Mouse (Mus musculus) limb, embryonic 14.5 days (tissue): ENCODE results near the gene P2rx5. TPM values are rescaled to one million over a fixed set of nuclear protein-coding genes. Genes with fewer than 3 reads are reported as not detected.

Source experiments
- ATAC-seq: fragments of 200-750 bp; cut with Nextera tagmentation; 2 replicates; pipeline ENCODE4 v1.8.0; 2017; ENCODE audit warnings: low read depth, moderate number of reproducible peaks, moderate TSS enrichment; ENCODE audit not compliant: low FRiP score
- DNase-seq: peaks from one replicate; pipeline ENCODE4 v3.0.0-alpha.2; 2015; ENCODE audit warnings: low spot score
- H3K27ac ChIP-seq: fragments of 300-500 bp; sonication (generic); replicated peaks from 2 replicates; pipeline ENCODE4 v1.5.1; 2014; ENCODE audit warnings: low read depth, mild to moderate bottlenecking, low read length, moderate library complexity, mixed read lengths
- H3K27me3 ChIP-seq: fragments of 300-500 bp; sonication (generic); 2 replicates; pipeline ENCODE4 v1.6.1; 2014; ENCODE audit warnings: low read length, mixed read lengths; ENCODE audit not compliant: control insufficient read depth, insufficient read depth
- H3K36me3 ChIP-seq: fragments of 300-500 bp; sonication (generic); 2 replicates; pipeline ENCODE4 v1.6.1; 2014; ENCODE audit warnings: mild to moderate bottlenecking, low read length, moderate library complexity, mixed read lengths; ENCODE audit not compliant: control insufficient read depth, insufficient read depth
- H3K4me1 ChIP-seq: fragments of 300-500 bp; sonication (generic); 2 replicates; pipeline ENCODE4 v1.6.1; 2014; ENCODE audit warnings: antibody characterized with exemption, low read length, mixed read lengths; ENCODE audit not compliant: control insufficient read depth, insufficient read depth
- H3K4me2 ChIP-seq: fragments of 300-500 bp; sonication (generic); replicated peaks from 2 replicates; pipeline ENCODE4 v1.6.1; 2014; ENCODE audit warnings: low read depth, mild to moderate bottlenecking, low read length, moderate library complexity; ENCODE audit not compliant: severe bottlenecking
- H3K4me3 ChIP-seq: fragments of 300-500 bp; sonication (generic); replicated peaks from 2 replicates; pipeline ENCODE4 v1.5.1; 2014; ENCODE audit warnings: low read length
- H3K9ac ChIP-seq: fragments of 300-500 bp; sonication (generic); 2 replicates; pipeline ENCODE4 v1.6.1; 2014; ENCODE audit warnings: mild to moderate bottlenecking, low read depth, low read length, moderate library complexity; ENCODE audit not compliant: severe bottlenecking
- H3K9me3 ChIP-seq: fragments of 300-500 bp; sonication (generic); 2 replicates; pipeline ENCODE4 v1.6.1; 2016; ENCODE audit warnings: low read length; ENCODE audit not compliant: control insufficient read depth
- POLR2A ChIP-seq: fragments of 200-500 bp; IDR thresholded peaks from 2 replicates; pipeline ENCODE4 v1.8.0; 2012; ENCODE audit warnings: inconsistent platforms, mild to moderate bottlenecking, moderate library complexity, borderline replicate concordance; ENCODE audit not compliant: insufficient read depth, insufficient read length; ENCODE audit errors: extremely low read depth
- WGBS: fragments of 180-500 bp; shearing (Covaris S2); extraction: QIAGEN DNeasy Blood & Tissue Kit; methylation state at CpG from one replicate; pipeline ENCODE4 v1.1.7; 2014; 5-methylcytosine and 5-hydroxymethylcytosine counted together
- polyA plus RNA-seq, 2 experiments: library from polyadenylated mRNA; depleted of rRNA in 1 of 2; stranded (reverse) in 1 of 2; unstranded in 1 of 2; fragments of >200 nt; fragmentation: Nextera tagmentation in 1 of 2; extraction: Ambion mirVana in 1 of 2; gene quantifications; 2 replicates each; pipeline versions ENCODE4 v1.2.1 to v1.2.3; 2012 to 2014

P2rx5 gene
- polyA plus RNA-seq, 2 experiments: 1.3 to 1.7 TPM

DNA sequence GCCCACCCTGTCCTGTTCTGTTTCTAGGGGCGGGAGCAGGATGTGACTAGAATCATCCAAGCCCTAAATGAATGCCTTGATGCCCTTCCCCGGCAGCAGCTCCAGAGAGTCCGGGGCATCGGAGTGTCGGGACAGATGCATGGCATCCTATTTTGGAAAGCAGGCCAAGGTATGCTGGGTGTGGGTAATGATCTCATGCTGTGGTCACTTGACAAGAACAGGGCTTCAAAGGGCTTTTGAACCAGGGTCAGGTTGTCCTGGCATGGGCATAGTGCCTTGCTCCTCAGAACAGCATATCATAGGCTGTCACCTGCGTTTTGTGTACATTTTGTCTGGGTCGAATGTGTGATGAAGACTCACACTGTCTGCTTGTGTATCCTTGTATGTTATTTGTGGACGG is 43.7 kb downstream of the P2rx5 start:
- no peak overlapping the region for H3K4me2 ChIP-seq
- DNase-seq (no peak), ATAC-seq (no peak)
- no peaks in the 10 kb centered on the region for H3K9me3 ChIP-seq
- no peaks in the 10 kb centered on the region for H3K36me3 ChIP-seq
- H3K4me3 ChIP-seq: no peak overlapping the region
- no peaks in the 10 kb centered on the region for H3K4me1 ChIP-seq
- no peak for TF ChIP-seq POLR2A
- WGBS: 87% methylated on average over 8 of the region's 8 CpGs
- no peaks in the 10 kb centered on the region for H3K27me3 ChIP-seq
- H3K27ac ChIP-seq: no peak overlapping the region
- H3K9ac ChIP-seq: no peak overlapping the region

- H3K27me3 ChIP-seq: no peaks in the 10 kb centered on the region
- no peak for TF ChIP-seq POLR2A
- no peak for ATAC-seq
Observed at GRCm38 (mm10) chr11:73205194-73205593, 45.0 kb downstream of the P2rx5 start.

DNA sequence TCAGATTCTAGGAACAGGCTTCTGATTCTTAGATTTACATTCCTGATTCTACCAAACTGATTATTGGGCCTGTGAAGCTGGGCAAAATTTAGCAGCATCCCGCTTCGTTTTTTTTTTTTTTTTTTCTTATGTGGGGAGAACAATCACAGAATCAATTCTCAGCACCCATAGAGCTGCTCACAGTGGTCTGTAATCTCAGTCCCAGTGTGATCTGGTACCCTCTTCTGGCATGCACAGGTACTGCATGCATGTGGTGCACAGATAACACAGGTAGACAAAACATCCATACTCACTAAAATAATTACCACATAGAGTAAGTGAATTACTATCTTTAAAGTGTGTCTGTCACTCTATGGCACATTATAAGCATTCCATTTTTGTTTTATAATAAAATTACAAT is 47.4 kb downstream of the P2rx5 start:
- no peak overlapping the region for H3K27ac ChIP-seq
- ATAC-seq (no peak), DNase-seq (no peak)
- H3K9ac ChIP-seq: no peak overlapping the region
- no peak overlapping the region for H3K4me3 ChIP-seq
- 87% methylated on average over 2 of the region's 2 CpGs for WGBS
- TF ChIP-seq POLR2A: no peak
- no peaks in the 10 kb centered on the region for H3K4me1 ChIP-seq
- no peak overlapping the region for H3K4me2 ChIP-seq
- no peaks in the 10 kb centered on the region for H3K36me3 ChIP-seq
- no peaks in the 10 kb centered on the region for H3K9me3 ChIP-seq
- no peaks in the 10 kb centered on the region for H3K27me3 ChIP-seq

More at GRCm38 (mm10) chr11:73205194-73205593, 45.0 kb downstream of the P2rx5 start:
- Histone ChIP-seq H3K36me3 (no peaks in the 10 kb centered on the region), H3K27ac (no peak overlapping the region), H3K4me3 (no peak overlapping the region), H3K9me3 (no peaks in the 10 kb centered on the region), H3K4me1 (no peaks in the 10 kb centered on the region), H3K4me2 (no peak overlapping the region), H3K9ac (no peak overlapping the region)
- no peak for DNase-seq
- WGBS: 65% methylated on average over 7 of the region's 7 CpGs

- no peak overlapping the region for H3K27ac ChIP-seq
- 66% methylated on average over 3 of the region's 3 CpGs for WGBS
- no peaks in the 10 kb centered on the region for H3K27me3 ChIP-seq
- no peaks in the 10 kb centered on the region for H3K36me3 ChIP-seq
- H3K4me2 ChIP-seq: no peak overlapping the region
- H3K4me3 ChIP-seq: no peak overlapping the region
- no peaks in the 10 kb centered on the region for H3K9me3 ChIP-seq
- H3K4me1 ChIP-seq: no peaks in the 10 kb centered on the region
- no peak overlapping the region for H3K9ac ChIP-seq
- DNase-seq (no peak), ATAC-seq (no peak)
- no peak for TF ChIP-seq POLR2A
Observed at GRCm38 (mm10) chr11:73213956-73214355, 53.7 kb downstream of the P2rx5 start.

- Histone ChIP-seq H3K4me2 (no peak overlapping the region), H3K27me3 (no peaks in the 10 kb centered on the region)
- WGBS: 56% methylated on average over 2 of the region's 2 CpGs
Observed at GRCm38 (mm10) chr11:73219671-73220070, 59.5 kb downstream of the P2rx5 start.

GRCm38 (mm10) chr11:73220651-73221050 is 60.4 kb downstream of the P2rx5 start:
- Histone ChIP-seq H3K36me3 (no peaks in the 10 kb centered on the region), H3K9ac (no peak overlapping the region), H3K4me3 (no peak overlapping the region), H3K27me3 (no peaks in the 10 kb centered on the region), H3K4me2 (no peak overlapping the region), H3K4me1 (no peaks in the 10 kb centered on the region), H3K9me3 (no peaks in the 10 kb centered on the region), H3K27ac (no peak overlapping the region)
- DNase-seq: no peak
- no peak for TF ChIP-seq POLR2A
- no peak for ATAC-seq
- 74% methylated on average over 1 of the region's 1 CpGs for WGBS

More at GRCm38 (mm10) chr11:73219671-73220070, 59.5 kb downstream of the P2rx5 start:
- TF ChIP-seq POLR2A: no peak
- no peaks in the 10 kb centered on the region for H3K4me1 ChIP-seq
- no peak overlapping the region for H3K9ac ChIP-seq
- DNase-seq: no peak
- ATAC-seq: no peak
- H3K36me3 ChIP-seq: no peaks in the 10 kb centered on the region
- H3K9me3 ChIP-seq: no peaks in the 10 kb centered on the region
- no peak overlapping the region for H3K27ac ChIP-seq
- no peak overlapping the region for H3K4me3 ChIP-seq

Other genes with a start within 250 kb of the P2rx5 start
- gene Atp2a3, start 199.3 kb upstream of the P2rx5 start, polyA plus RNA-seq (2012; rRNA removed): 2.6 and 2.7 TPM in 2 replicates
- 2.3 TPM in 2 replicates for gene Atp2a3, start 199.3 kb upstream of the P2rx5 start, polyA plus RNA-seq (2014; fragmentation: Nextera tagmentation; extraction: Ambion mirVana)
- gene P2rx1, start 161.3 kb upstream of the P2rx5 start, polyA plus RNA-seq (2012; rRNA removed): 1.8 and 2.1 TPM in 2 replicates
- 1.9 and 2.2 TPM in 2 replicates for gene P2rx1, start 161.3 kb upstream of the P2rx5 start, polyA plus RNA-seq (2014; fragmentation: Nextera tagmentation; extraction: Ambion mirVana)
- gene Camkk1, start 141.4 kb upstream of the P2rx5 start, polyA plus RNA-seq (2012; rRNA removed): 11.1 and 11.4 TPM in 2 replicates
- 5.5 and 5.8 TPM in 2 replicates for gene Camkk1, start 141.4 kb upstream of the P2rx5 start, polyA plus RNA-seq (2014; fragmentation: Nextera tagmentation; extraction: Ambion mirVana)
- 6.3 and 7.1 TPM in 2 replicates for gene Ncbp3, start 112.6 kb upstream of the P2rx5 start, polyA plus RNA-seq (2012; rRNA removed)
- 10.1 and 11.7 TPM in 2 replicates for gene Ncbp3, start 112.6 kb upstream of the P2rx5 start, polyA plus RNA-seq (2014; fragmentation: Nextera tagmentation; extraction: Ambion mirVana)
- gene Itgae, start 69.8 kb upstream of the P2rx5 start, polyA plus RNA-seq (2012; rRNA removed): 0.12 and 0.15 TPM in 2 replicates
- gene Itgae, start 69.8 kb upstream of the P2rx5 start, polyA plus RNA-seq (2014; fragmentation: Nextera tagmentation; extraction: Ambion mirVana): 0.35 and 0.37 TPM in 2 replicates
- gene Haspin, start 22.1 kb upstream of the P2rx5 start, polyA plus RNA-seq (2012; rRNA removed): 5.5 and 6.1 TPM in 2 replicates
- gene Haspin, start 22.1 kb upstream of the P2rx5 start, polyA plus RNA-seq (2014; fragmentation: Nextera tagmentation; extraction: Ambion mirVana): 11.2 and 12.6 TPM in 2 replicates
- 64.7 and 79.8 TPM in 2 replicates for gene Emc6, start 16.6 kb downstream of the P2rx5 start, polyA plus RNA-seq (2012; rRNA removed)
- gene Emc6, start 16.6 kb downstream of the P2rx5 start, polyA plus RNA-seq (2014; fragmentation: Nextera tagmentation; extraction: Ambion mirVana): 101 and 102 TPM in 2 replicates
- 106 and 135 TPM in 2 replicates for gene Tax1bp3, start 16.7 kb downstream of the P2rx5 start, polyA plus RNA-seq (2012; rRNA removed)
- 224 and 235 TPM in 2 replicates for gene Tax1bp3, start 16.7 kb downstream of the P2rx5 start, polyA plus RNA-seq (2014; fragmentation: Nextera tagmentation; extraction: Ambion mirVana)
- gene Ctns, start 38.6 kb downstream of the P2rx5 start, polyA plus RNA-seq (2012; rRNA removed): 25.9 and 32.0 TPM in 2 replicates
- 24.6 and 27.4 TPM in 2 replicates for gene Ctns, start 38.6 kb downstream of the P2rx5 start, polyA plus RNA-seq (2014; fragmentation: Nextera tagmentation; extraction: Ambion mirVana)
- gene Shpk, start 39.0 kb downstream of the P2rx5 start, polyA plus RNA-seq (2012; rRNA removed): 3.0 and 3.1 TPM in 2 replicates
- 1.8 and 2.8 TPM in 2 replicates for gene Shpk, start 39.0 kb downstream of the P2rx5 start, polyA plus RNA-seq (2014; fragmentation: Nextera tagmentation; extraction: Ambion mirVana)
- 0.20 and 0.22 TPM in 2 replicates for gene Trpv1, start 73.9 kb downstream of the P2rx5 start, polyA plus RNA-seq (2012; rRNA removed)
- 0.41 TPM in 1 of 2 replicates, not detected in the other for gene Trpv1, start 73.9 kb downstream of the P2rx5 start, polyA plus RNA-seq (2014; fragmentation: Nextera tagmentation; extraction: Ambion mirVana)
- 0.41 and 0.54 TPM in 2 replicates for gene Trpv3, start 107.0 kb downstream of the P2rx5 start, polyA plus RNA-seq (2012; rRNA removed)
- gene Trpv3, start 107.0 kb downstream of the P2rx5 start, polyA plus RNA-seq (2014; fragmentation: Nextera tagmentation; extraction: Ambion mirVana): 0.47 and 0.55 TPM in 2 replicates
- 1.1 TPM in 2 replicates for gene Aspa, start 169.2 kb downstream of the P2rx5 start, polyA plus RNA-seq (2012; rRNA removed)
- 0.76 and 1.0 TPM in 2 replicates for gene Aspa, start 169.2 kb downstream of the P2rx5 start, polyA plus RNA-seq (2014; fragmentation: Nextera tagmentation; extraction: Ambion mirVana)
- gene Gm49340, start 169.3 kb downstream of the P2rx5 start, polyA plus RNA-seq (2012; rRNA removed): not detected in 2 replicates
- gene Gm49340, start 169.3 kb downstream of the P2rx5 start, polyA plus RNA-seq (2014; fragmentation: Nextera tagmentation; extraction: Ambion mirVana): not detected in 2 replicates
- not detected in 2 replicates for gene Spata22, start 169.3 kb downstream of the P2rx5 start, polyA plus RNA-seq (2012; rRNA removed)
- gene Spata22, start 169.3 kb downstream of the P2rx5 start, polyA plus RNA-seq (2014; fragmentation: Nextera tagmentation; extraction: Ambion mirVana): not detected in 2 replicates
- gene Olfr20, start 190.4 kb downstream of the P2rx5 start, polyA plus RNA-seq (2012; rRNA removed): not detected in 2 replicates
- gene Olfr20, start 190.4 kb downstream of the P2rx5 start, polyA plus RNA-seq (2014; fragmentation: Nextera tagmentation; extraction: Ambion mirVana): not detected in 2 replicates
- gene Olfr376, start 210.8 kb downstream of the P2rx5 start, polyA plus RNA-seq (2012; rRNA removed): not detected in 2 replicates
- not detected in 2 replicates for gene Olfr376, start 210.8 kb downstream of the P2rx5 start, polyA plus RNA-seq (2014; fragmentation: Nextera tagmentation; extraction: Ambion mirVana)
- gene Olfr1, start 239.2 kb downstream of the P2rx5 start, polyA plus RNA-seq (2012; rRNA removed): not detected in 2 replicates
- not detected in 2 replicates for gene Olfr1, start 239.2 kb downstream of the P2rx5 start, polyA plus RNA-seq (2014; fragmentation: Nextera tagmentation; extraction: Ambion mirVana)